Mouse (Mus musculus) midbrain, embryonic 13.5 days (tissue): ENCODE data around the gene Chrna9. TPM values are rescaled to one million over a fixed set of nuclear protein-coding genes. Genes with fewer than 3 reads are reported as not detected.

ENCODE experiments used
- ATAC-seq: fragments of 200-750 bp; cut with Nextera tagmentation; 2 replicates; pipeline ENCODE4 v1.8.0; 2017; ENCODE audit warnings: mild to moderate bottlenecking, moderate TSS enrichment, moderate library complexity
- H3K27ac ChIP-seq: fragments of 300-500 bp; sonication (generic); 2 replicates; pipeline ENCODE4 v1.5.1; 2015; ENCODE audit warnings: inconsistent platforms, mild to moderate bottlenecking, moderate library complexity
- H3K27me3 ChIP-seq: fragments of 300-500 bp; sonication (generic); 2 replicates; pipeline ENCODE4 v1.6.1; 2015; ENCODE audit warnings: mild to moderate bottlenecking, inconsistent platforms
- H3K36me3 ChIP-seq: fragments of 300-500 bp; sonication (generic); 2 replicates; pipeline ENCODE4 v1.6.1; 2015; ENCODE audit warnings: mild to moderate bottlenecking, inconsistent platforms
- H3K4me1 ChIP-seq: fragments of 300-500 bp; sonication (generic); replicated peaks from 2 replicates; pipeline ENCODE4 v1.6.1; 2015; ENCODE audit warnings: inconsistent platforms
- H3K4me2 ChIP-seq: fragments of 300-500 bp; sonication (generic); replicated peaks from 2 replicates; pipeline ENCODE4 v1.6.1; 2015; ENCODE audit warnings: moderate library complexity, mild to moderate bottlenecking, inconsistent platforms
- H3K4me3 ChIP-seq: fragments of 300-500 bp; sonication (generic); replicated peaks from 2 replicates; pipeline ENCODE4 v1.5.1; 2015; ENCODE audit warnings: mild to moderate bottlenecking, inconsistent platforms
- H3K9ac ChIP-seq: fragments of 300-500 bp; sonication (generic); replicated peaks from 2 replicates; pipeline ENCODE4 v1.6.1; 2015; ENCODE audit warnings: mild to moderate bottlenecking, inconsistent platforms
- H3K9me3 ChIP-seq: fragments of 300-500 bp; sonication (generic); 2 replicates; pipeline ENCODE4 v1.6.1; 2016; ENCODE audit warnings: mild to moderate bottlenecking, inconsistent platforms
- WGBS: fragments of 180-500 bp; shearing (Covaris S2); methylation state at CpG from one replicate; pipeline ENCODE4 v1.1.7; 2015; 5-methylcytosine and 5-hydroxymethylcytosine counted together
- polyA plus RNA-seq: library from polyadenylated mRNA; unstranded; fragments of >200 nt; fragmentation: Nextera tagmentation; extraction: Ambion mirVana; gene quantifications from 2 replicates; pipeline ENCODE4 v1.2.1, GENCODE M21; 2015

Gene Chrna9
- polyA plus RNA-seq, 1 experiment from 2014 or later = not detected

GRCm38 (mm10) chr5:65920701-65921426 is 13.9 kb upstream of the Chrna9 start:
- Histone ChIP-seq H3K4me3 (no peak overlapping the region), H3K36me3 (no peaks in the 10 kb centered on the region), H3K9ac (no peak overlapping the region), H3K27ac (no peak overlapping the region), H3K4me1 (peaks cover 20% of the 10 kb centered on the region), H3K4me2 (no peak overlapping the region), H3K27me3 (no peaks in the 10 kb centered on the region), H3K9me3 (no peaks in the 10 kb centered on the region)
- WGBS = 78% methylated on average over 12 of the region's 12 CpGs
- no peak for ATAC-seq

- H3K27ac ChIP-seq = no peak overlapping the region
- no peak overlapping the region for H3K4me2 ChIP-seq
- no peak overlapping the region for H3K9ac ChIP-seq
- ATAC-seq = no peak
- no peaks in the 10 kb centered on the region for H3K36me3 ChIP-seq
- H3K4me1 ChIP-seq = peaks cover 20% of the 10 kb centered on the region
- H3K4me3 ChIP-seq = no peak overlapping the region
- H3K9me3 ChIP-seq = no peaks in the 10 kb centered on the region
- no peaks in the 10 kb centered on the region for H3K27me3 ChIP-seq
- 83% methylated on average over 9 of the region's 9 CpGs for WGBS
These were observed 13.1 kb upstream of the Chrna9 start for GRCm38 (mm10) chr5:65921477-65922138.

GRCm38 (mm10) chr5:65926666-65927065 is 8.1 kb upstream of the Chrna9 start:
- H3K4me2 ChIP-seq = no peak overlapping the region
- no peak overlapping the region for H3K27ac ChIP-seq
- no peaks in the 10 kb centered on the region for H3K36me3 ChIP-seq
- ATAC-seq = no peak
- no peaks in the 10 kb centered on the region for H3K27me3 ChIP-seq
- H3K4me3 ChIP-seq = no peak overlapping the region
- no peaks in the 10 kb centered on the region for H3K9me3 ChIP-seq
- H3K9ac ChIP-seq = no peak overlapping the region
- 81% methylated on average over 6 of the region's 6 CpGs for WGBS
- H3K4me1 ChIP-seq = no peaks in the 10 kb centered on the region

- WGBS = 95% methylated on average over 7 of the region's 7 CpGs
- no peaks in the 10 kb centered on the region for H3K4me1 ChIP-seq
- no peaks in the 10 kb centered on the region for H3K9me3 ChIP-seq
- H3K27ac ChIP-seq = no peak overlapping the region
- H3K36me3 ChIP-seq = no peaks in the 10 kb centered on the region
- no peak overlapping the region for H3K4me3 ChIP-seq
- no peak for ATAC-seq
- H3K9ac ChIP-seq = no peak overlapping the region
- no peaks in the 10 kb centered on the region for H3K27me3 ChIP-seq
- H3K4me2 ChIP-seq = no peak overlapping the region
These were observed 5.6 kb upstream of the Chrna9 start for GRCm38 (mm10) chr5:65929162-65929561.

- no peaks in the 10 kb centered on the region for H3K27me3 ChIP-seq
- no peaks in the 10 kb centered on the region for H3K4me1 ChIP-seq
- H3K4me3 ChIP-seq = no peak overlapping the region
- no peak overlapping the region for H3K27ac ChIP-seq
- 79% methylated on average over 4 of the region's 4 CpGs for WGBS
- no peak for ATAC-seq
- H3K9me3 ChIP-seq = no peaks in the 10 kb centered on the region
- no peak overlapping the region for H3K9ac ChIP-seq
- no peak overlapping the region for H3K4me2 ChIP-seq
- H3K36me3 ChIP-seq = no peaks in the 10 kb centered on the region
These were observed 4.5 kb upstream of the Chrna9 start for GRCm38 (mm10) chr5:65930171-65930570.

GRCm38 (mm10) chr5:65933258-65933657 is 1.5 kb upstream of the Chrna9 start:
- no peaks in the 10 kb centered on the region for H3K27me3 ChIP-seq
- no peak overlapping the region for H3K4me3 ChIP-seq
- H3K4me2 ChIP-seq = no peak overlapping the region
- no peak overlapping the region for H3K27ac ChIP-seq
- no peak for ATAC-seq
- H3K9ac ChIP-seq = no peak overlapping the region
- no peaks in the 10 kb centered on the region for H3K4me1 ChIP-seq
- no peaks in the 10 kb centered on the region for H3K9me3 ChIP-seq
- H3K36me3 ChIP-seq = no peaks in the 10 kb centered on the region
- WGBS = 91% methylated on average over 4 of the region's 4 CpGs

GRCm38 (mm10) chr5:65933764-65934163 is 957 bp upstream of the Chrna9 start:
- no peaks in the 10 kb centered on the region for H3K4me1 ChIP-seq
- no peaks in the 10 kb centered on the region for H3K27me3 ChIP-seq
- no peak for ATAC-seq
- H3K4me3 ChIP-seq = no peak overlapping the region
- H3K9me3 ChIP-seq = no peaks in the 10 kb centered on the region
- 89% methylated on average over 2 of the region's 2 CpGs for WGBS
- H3K36me3 ChIP-seq = no peaks in the 10 kb centered on the region
- no peak overlapping the region for H3K4me2 ChIP-seq
- H3K9ac ChIP-seq = no peak overlapping the region
- H3K27ac ChIP-seq = no peak overlapping the region

GRCm38 (mm10) chr5:65937011-65937726 is 2.4 kb downstream of the Chrna9 start:
- Histone ChIP-seq H3K27me3 (no peaks in the 10 kb centered on the region), H3K4me2 (no peak overlapping the region), H3K9ac (no peak overlapping the region), H3K27ac (no peak overlapping the region), H3K4me3 (no peak overlapping the region), H3K4me1 (no peaks in the 10 kb centered on the region), H3K9me3 (no peaks in the 10 kb centered on the region), H3K36me3 (no peaks in the 10 kb centered on the region)
- WGBS = 76% methylated on average over 11 of the region's 11 CpGs
- no peak for ATAC-seq

GRCm38 (mm10) chr5:65937998-65938715 is 3.4 kb downstream of the Chrna9 start:
- Histone ChIP-seq H3K4me3 (no peak overlapping the region), H3K4me1 (no peaks in the 10 kb centered on the region), H3K9ac (no peak overlapping the region), H3K36me3 (no peaks in the 10 kb centered on the region), H3K27ac (0 out of 2 replicates have a peak overlapping the region, but pooled peaks have one; percentile 19), H3K27me3 (no peaks in the 10 kb centered on the region), H3K4me2 (no peak overlapping the region), H3K9me3 (no peaks in the 10 kb centered on the region)
- 59% methylated on average over 9 of the region's 9 CpGs for WGBS
- peak; percentile 85 for ATAC-seq

GRCm38 (mm10) chr5:65941145-65941544 is 6.4 kb downstream of the Chrna9 start:
- Histone ChIP-seq H3K27me3 (no peaks in the 10 kb centered on the region), H3K9me3 (no peaks in the 10 kb centered on the region), H3K4me1 (no peaks in the 10 kb centered on the region), H3K9ac (no peak overlapping the region), H3K36me3 (no peaks in the 10 kb centered on the region), H3K4me3 (no peak overlapping the region), H3K27ac (no peak overlapping the region), H3K4me2 (no peak overlapping the region)
- WGBS = 77% methylated on average over 4 of the region's 4 CpGs
- ATAC-seq = no peak

- H3K4me1 ChIP-seq = peaks cover 18% of the 10 kb centered on the region
- H3K27me3 ChIP-seq = no peaks in the 10 kb centered on the region
- no peak for ATAC-seq
- WGBS = 15% methylated on average over 3 of the region's 3 CpGs
- H3K27ac ChIP-seq = peak overlapping the region; percentile 93
- no peak overlapping the region for H3K4me2 ChIP-seq
- no peak overlapping the region for H3K9ac ChIP-seq
- H3K36me3 ChIP-seq = no peaks in the 10 kb centered on the region
- no peak overlapping the region for H3K4me3 ChIP-seq
- no peaks in the 10 kb centered on the region for H3K9me3 ChIP-seq
These were observed 15.1 kb downstream of the Chrna9 start for GRCm38 (mm10) chr5:65949822-65950221.

GRCm38 (mm10) chr5:65950236-65950635 is 15.5 kb downstream of the Chrna9 start:
- Histone ChIP-seq H3K4me3 (peak overlapping the region; percentile 3; the same call in 1 of the 2 replicates), H3K4me2 (peak overlapping the region; percentile 47), H3K9ac (no peak overlapping the region), H3K36me3 (no peaks in the 10 kb centered on the region), H3K27me3 (no peaks in the 10 kb centered on the region), H3K9me3 (no peaks in the 10 kb centered on the region), H3K27ac (peak overlapping the region; percentile 93), H3K4me1 (peaks cover 22% of the 10 kb centered on the region)
- 6% methylated on average over 6 of the region's 6 CpGs for WGBS
- peak; percentile 90 for ATAC-seq
